Mouse (Mus musculus) cortical plate, adult 2 months (tissue): ENCODE measurements around the gene Aqr.

Source experiments
- CTCF ChIP-seq: fragments of 200-500 bp; IDR thresholded peaks from 2 replicates; pipeline ENCODE4 v1.5.1; 2011; ENCODE audit warnings: mild to moderate bottlenecking, control low read depth, low read length; ENCODE audit not compliant: insufficient read depth; ENCODE audit errors: extremely low read depth
- POLR2A ChIP-seq: fragments of 200-500 bp; IDR thresholded peaks from 2 replicates; pipeline ENCODE4 v1.6.1; 2011; ENCODE audit warnings: mild to moderate bottlenecking, low read length, control low read depth; ENCODE audit not compliant: insufficient read depth; ENCODE audit errors: extremely low read depth

GRCm38 (mm10) chr2:114059608-114060007 lies 127.2 kb downstream of the Aqr start:
- TF ChIP-seq POLR2A (no peak), CTCF (no peak)
